ENCODE assay signal across 9 mouse cellular contexts in the genomic region with DNA sequence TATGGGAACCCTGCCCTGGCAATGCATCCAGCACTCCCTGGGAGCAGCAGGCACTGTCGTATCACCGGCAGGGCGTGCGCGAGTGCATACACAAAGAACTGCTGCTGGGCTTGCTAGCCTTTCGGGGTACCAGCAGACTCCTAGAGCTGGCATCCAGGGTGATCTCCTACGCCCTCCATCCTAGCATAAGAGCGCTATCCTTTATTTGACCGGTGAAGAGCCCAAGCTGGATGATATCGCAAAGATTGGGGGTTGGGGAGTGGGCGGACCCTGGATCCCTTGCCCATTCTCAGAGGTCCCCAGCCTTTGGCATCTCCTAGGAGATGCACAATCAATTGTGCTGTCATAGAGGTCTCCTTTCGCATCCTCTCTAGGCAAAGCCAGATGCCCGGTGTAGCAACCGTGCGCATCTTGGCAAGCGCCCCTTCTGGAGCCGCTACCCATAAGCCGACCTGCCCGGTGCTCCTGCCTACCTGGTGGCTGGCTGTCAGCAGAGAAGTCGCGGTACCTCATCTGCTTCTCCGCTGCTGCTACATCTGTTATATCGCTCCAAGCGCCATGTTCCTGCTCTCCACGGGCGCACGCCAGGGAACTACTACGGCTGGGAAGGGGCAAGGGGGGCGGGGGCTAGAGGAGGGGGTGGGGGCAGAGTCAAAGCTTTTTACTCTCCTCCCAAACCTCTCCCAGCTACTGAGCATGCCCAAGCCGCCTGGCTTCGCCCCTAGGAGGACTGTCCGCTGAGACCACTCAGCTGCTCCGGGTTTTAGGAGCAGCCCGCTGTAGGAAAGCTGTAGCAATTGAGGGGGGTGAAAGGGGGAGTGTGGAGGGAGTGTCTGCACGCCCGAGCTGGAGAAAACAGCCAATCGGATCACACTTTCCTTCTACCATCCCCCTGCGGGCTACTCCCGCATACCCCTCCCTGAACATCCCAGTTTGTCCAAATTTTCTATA. TPM values are rescaled to one million over a fixed set of nuclear protein-coding genes. Genes with fewer than 3 reads are reported as not detected.
DNase-seq lines count a peak whose midpoint lies in the region; ATAC-seq and TF ChIP-seq lines count a peak whose summit lies in the region.
"Had no signal": no experiment of that assay in that cellular context is flagged by ENCODE, and none has a peak within 500 bp of the region (broad histone marks: within the 10 kb centered on the region; RNA-seq: fewer than 3 reads in every experiment).

Gene Pak7, minus strand, starts transcription at position 787 of the 951 bp plus-strand sequence.

- peak within 1 kb of the TSS; percentile 77 for H3K4me2 ChIP-seq in heart, embryonic 13.5 days

- no peaks in the 10 kb centered on the region for H3K9me3 ChIP-seq in heart, embryonic 13.5 days

- ATAC-seq in heart, embryonic 13.5 days (ENCODE audit: extremely low read depth, insufficient number of reproducible peaks, low FRiP score, low TSS enrichment): peak; percentile 75; the same call in 1 of the 2 replicates
- ATAC-seq: Patski had no signal

- no peaks in the 10 kb centered on the region for H3K4me1 ChIP-seq in cortical plate, adult 2 months (ENCODE audit: control insufficient read depth, insufficient read depth, low read length)
- peaks cover 15% of the 10 kb centered on the region for H3K4me1 ChIP-seq in heart, embryonic 13.5 days

- peaks cover 19% of the 10 kb centered on the region for H3K27me3 ChIP-seq in heart, embryonic 13.5 days (replicated peaks)

- 1% methylated on average over 39 of the region's 39 CpGs for WGBS in heart, embryonic 13.5 days

- no peaks in the 10 kb centered on the region for H3K36me3 ChIP-seq in heart, embryonic 13.5 days

- TF ChIP-seq CTCF in cortical plate, adult 2 months (IDR thresholded peaks at IDR 0.05; ENCODE audit: extremely low read depth, insufficient read depth, low read length): no peak

- peak within 1 kb of the TSS; percentile 89 for H3K4me3 ChIP-seq in cortical plate, adult 2 months (ENCODE audit: insufficient read depth, low read length)
- H3K4me3 ChIP-seq in heart, embryonic 13.5 days: peak within 1 kb of the TSS; percentile 57

- TF ChIP-seq POLR2A in cortical plate, adult 2 months (IDR thresholded peaks at IDR 0.05; ENCODE audit: extremely low read depth, insufficient read depth, low read length): peak; percentile 44; the same call in 1 of the 2 replicates

- H3K9ac ChIP-seq in heart, embryonic 13.5 days: peak within 1 kb of the TSS; percentile 70

- DNase-seq in kidney, postnatal 10 days: peak; percentile 66
- no peak for DNase-seq in kidney, adult 9 months
- DNase-seq in layer of hippocampus, postnatal 10 days (ENCODE audit: low spot score in 2 of 2): peak; percentile 68 to 80
- peak; percentile 93 for DNase-seq in mesoderm, embryonic 11.5 days (ENCODE audit: low read depth, low spot score)
- DNase-seq in right cerebral cortex, postnatal 36 days (ENCODE audit: low spot score in 2 of 2): peak; percentile 71 to 81
- DNase-seq in spleen, postnatal 36 days (ENCODE audit: low spot score in 2 of 2): no peak

- peak within 1 kb of the TSS; percentile 53 for H3K27ac ChIP-seq in cortical plate, adult 2 months (ENCODE audit: insufficient read depth, low read length)
- H3K27ac ChIP-seq in heart, embryonic 13.5 days (replicated peaks): no peak within 1 kb of the TSS

RNA-seq across cellular contexts. Expression of gene Pak7, which starts in this region (rescaled TPM):
- 29.2 and 34.8 TPM in 2 replicates for polyA plus RNA-seq in cortical plate, adult 2 months (2012; rRNA removed)
- polyA plus RNA-seq in heart, embryonic 13.5 days (2015; fragmentation: Nextera tagmentation; extraction: Ambion mirVana): 0.45 and 0.57 TPM in 2 replicates
- total RNA-seq in layer of hippocampus, postnatal 10 days (2021): 10 to 100 TPM; 30.3 to 32.1 TPM
- polyA plus RNA-seq: Patski had no signal

Comparison
In these comparisons a context has a peak if more than half of its experiments do, and no peak if none do; other contexts are left out.
1. RNA of gene Pak7 (polyA plus RNA-seq): 29.2 to 34.8 TPM in cortical plate, adult 2 months; 0.45 to 0.57 TPM in heart, embryonic 13.5 days; every median in the first group is over 10 times any median in the second.
2. DNase-seq: peak in kidney, postnatal 10 days (single experiment), layer of hippocampus, postnatal 10 days (2 of 2), mesoderm, embryonic 11.5 days (single experiment) and right cerebral cortex, postnatal 36 days (2 of 2); none in kidney, adult 9 months (single experiment) and spleen, postnatal 36 days (0 of 2).
3. Peak in ATAC-seq, H3K4me3 ChIP-seq, H3K9ac ChIP-seq and H3K4me2 ChIP-seq in heart, embryonic 13.5 days; RNA of the gene not detected or under 1 TPM.